Mouse (Mus musculus): ENCODE measurements around the gene Cab39. TPM values are rescaled to one million over a fixed set of nuclear protein-coding genes. Genes with fewer than 3 reads are reported as not detected.

The Cab39 gene
- 113 and 114 TPM in 2 replicates for total RNA-seq (2021)
- long read RNA-seq, transcript Cab39-202 (9 exons, 3,805 nt): major isoform, 138 of 163 reads
- long read RNA-seq, partial matches to known transcripts: 12 of 163 reads
- long read RNA-seq, other reads (novel, unspliced or antisense): 12 of 163 reads

DNA sequence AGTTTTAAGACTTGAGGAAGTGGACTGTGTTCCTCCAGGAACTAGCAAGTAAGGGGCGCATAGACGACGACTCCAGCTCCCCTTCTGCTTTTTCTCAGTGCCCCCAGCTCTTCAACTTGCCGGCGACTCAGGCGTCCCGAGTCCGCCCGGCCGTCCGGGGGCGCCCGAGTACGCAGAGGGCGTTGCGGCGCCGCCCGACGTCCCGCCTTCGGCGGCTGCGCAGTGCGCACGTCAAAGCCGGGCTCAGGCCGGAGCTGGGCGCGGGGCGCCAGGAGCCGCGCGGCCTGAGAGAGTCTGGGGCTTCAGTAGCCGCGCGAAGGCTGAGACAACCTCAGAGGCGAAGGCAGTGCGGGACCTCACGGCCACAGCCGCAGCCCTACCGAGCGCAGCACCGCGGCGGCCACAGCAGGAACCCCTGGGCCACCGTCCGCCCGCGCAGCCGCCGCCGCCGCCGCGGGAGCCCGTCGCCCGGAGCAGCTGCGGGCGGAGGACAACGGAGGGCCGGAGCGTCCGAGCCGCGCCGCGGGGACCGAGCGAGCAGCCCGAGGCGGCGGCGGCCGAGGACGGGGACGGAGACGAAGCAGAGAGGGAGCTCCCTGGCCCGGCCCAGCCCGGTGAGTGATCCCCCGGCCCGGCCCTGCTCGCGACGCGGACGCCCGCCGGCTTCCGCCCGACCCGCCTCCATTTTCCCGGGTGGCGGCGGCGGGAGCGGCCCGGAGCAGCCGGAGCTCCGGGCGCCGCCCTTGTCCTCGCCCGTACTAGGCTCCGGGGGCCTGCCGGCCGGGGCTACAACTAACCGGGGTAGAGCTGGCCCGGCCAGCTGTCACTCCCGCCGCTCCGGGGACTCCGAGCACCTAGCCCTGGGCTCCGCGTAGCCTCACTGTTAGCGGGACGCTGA is at the start of gene Cab39:
TSS of gene Cab39 (plus strand) at position 234 of the 898 bp plus-strand sequence.
- DNase-seq: peak; percentile 92

DNA sequence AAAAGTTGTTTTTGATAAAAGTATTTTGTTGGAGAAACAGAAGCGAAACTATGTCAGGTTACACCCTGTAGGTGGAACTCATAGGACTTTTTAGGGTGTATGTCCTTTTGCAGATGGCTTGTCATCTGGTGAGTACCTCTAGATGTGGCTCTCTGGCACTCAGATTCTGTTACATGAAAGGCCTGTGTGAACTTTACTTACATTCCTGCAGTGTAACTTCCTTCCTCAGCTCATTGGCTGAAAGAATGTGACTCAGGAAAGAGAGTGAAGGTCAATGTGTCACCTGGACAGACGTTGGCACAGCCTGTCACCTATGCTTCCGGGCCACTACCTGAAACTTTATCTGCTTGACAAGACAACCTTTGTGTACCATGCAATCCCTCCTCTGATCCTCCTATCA is 48.7 kb upstream of the Cab39 start:
- no peak for DNase-seq

DNA sequence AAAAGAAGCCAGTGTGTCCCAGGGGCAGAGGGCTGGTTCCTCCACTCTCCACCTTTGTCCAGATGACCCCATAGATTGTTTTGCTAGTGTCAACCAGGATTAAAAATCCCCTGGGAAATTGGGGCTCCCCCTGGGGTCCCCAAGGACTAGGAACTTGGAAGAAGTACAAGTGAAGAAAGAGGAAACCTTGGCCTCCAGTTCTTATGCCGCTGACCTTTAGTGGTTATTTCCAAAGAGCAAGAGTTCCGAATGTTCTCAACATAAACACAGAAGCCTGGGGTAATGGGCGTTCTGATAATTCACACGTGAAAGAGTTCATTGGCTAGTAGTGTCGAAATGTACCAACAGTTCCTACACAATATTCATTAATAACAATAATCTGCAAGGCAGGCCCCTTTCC is 46.7 kb upstream of the Cab39 start:
- no peak for DNase-seq

DNA sequence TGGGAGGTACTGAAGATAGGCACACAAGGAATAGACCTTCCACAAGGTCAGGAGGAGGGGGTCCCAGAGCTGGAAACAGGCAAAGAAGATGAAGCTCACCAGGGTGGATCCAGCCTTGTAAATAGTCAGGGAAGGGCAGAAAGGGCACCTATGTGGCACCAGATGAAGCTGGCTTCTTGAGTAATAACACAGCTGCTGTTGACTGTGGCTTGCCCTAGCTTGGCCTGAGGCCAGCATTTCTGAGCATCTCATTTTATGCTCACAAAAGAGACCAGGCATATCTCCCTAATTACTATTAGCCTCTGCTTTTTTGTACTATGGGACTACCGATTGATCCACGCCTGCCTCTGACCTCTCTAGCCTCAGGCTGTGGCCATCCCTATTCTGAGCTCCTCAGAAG is 43.4 kb upstream of the Cab39 start:
- no peak for DNase-seq

DNA sequence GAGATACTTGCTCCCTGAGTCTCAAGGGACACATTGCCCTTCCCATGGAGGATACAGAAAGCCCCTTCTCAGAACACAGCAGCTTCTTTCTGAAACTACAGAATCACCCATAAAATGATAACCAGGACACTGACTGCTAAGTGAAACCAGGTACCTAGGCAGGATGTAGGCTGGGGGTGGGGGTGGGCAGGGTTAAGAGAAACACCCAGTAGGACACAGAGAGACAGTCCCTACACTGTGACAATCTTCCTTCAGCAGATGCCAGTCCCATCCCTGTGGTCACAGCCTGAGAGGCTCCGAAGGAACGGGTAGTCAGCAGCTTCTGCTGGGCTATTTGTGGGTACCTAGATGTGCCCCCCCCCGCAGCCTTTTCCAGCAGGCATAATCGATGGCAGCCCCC is 42.6 kb upstream of the Cab39 start:
- DNase-seq: no peak

DNA sequence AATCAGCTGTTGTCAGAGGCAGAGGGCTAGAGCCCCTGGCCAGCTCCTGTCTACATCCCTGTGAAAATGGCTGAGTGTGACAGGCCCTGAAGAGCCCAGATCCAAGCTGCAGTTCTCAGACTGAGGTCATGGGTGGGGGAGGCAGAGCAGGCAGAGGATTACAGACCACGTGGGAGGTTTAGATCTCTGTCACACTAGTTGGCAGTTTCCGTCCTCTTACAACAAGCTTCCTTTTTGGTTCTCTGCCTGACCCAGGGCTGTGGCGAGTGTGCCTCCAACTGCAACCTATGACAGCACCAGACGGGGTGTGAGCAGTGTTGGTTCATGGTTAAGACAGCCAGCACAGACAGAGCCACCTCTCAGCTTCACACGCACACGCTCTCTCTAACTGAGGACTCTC is 41.7 kb upstream of the Cab39 start:
- DNase-seq: peak; percentile 31

DNA sequence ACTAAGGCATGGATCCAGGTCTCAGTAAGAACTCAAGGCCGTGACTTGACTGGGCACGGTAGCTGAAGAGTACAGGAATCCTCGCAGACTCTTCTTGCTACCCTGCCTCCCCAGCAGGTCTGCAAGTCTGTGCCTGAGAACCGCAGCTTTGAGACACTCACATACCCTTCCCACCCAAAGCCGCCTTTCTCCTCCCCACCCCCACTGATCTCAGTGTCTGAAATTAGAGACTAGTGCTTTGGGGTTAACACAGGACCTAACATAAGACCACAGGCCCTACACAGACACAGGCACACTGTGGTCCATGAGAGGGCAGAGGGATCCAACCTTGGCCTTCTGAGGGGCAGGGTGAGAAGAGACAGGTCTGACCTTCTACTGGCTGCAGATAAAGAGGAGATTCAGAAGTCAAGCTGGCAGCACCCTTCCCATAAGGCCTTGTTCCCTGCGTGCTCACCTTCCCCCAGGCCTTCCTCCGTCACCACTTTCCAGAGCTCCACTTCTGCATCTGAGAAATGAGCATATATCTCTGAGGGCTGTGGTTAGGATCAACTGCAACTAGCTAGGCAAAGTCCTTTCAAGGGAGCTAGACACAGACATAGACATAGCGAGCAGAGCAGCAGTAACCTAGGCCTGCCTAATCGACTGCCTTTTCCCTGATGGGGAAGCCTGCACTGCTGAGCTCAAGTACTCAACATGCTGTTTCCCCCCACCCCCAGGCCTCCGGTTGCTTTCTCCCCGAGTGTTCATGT is 41.1 kb upstream of the Cab39 start:
- DNase-seq: no peak

DNA sequence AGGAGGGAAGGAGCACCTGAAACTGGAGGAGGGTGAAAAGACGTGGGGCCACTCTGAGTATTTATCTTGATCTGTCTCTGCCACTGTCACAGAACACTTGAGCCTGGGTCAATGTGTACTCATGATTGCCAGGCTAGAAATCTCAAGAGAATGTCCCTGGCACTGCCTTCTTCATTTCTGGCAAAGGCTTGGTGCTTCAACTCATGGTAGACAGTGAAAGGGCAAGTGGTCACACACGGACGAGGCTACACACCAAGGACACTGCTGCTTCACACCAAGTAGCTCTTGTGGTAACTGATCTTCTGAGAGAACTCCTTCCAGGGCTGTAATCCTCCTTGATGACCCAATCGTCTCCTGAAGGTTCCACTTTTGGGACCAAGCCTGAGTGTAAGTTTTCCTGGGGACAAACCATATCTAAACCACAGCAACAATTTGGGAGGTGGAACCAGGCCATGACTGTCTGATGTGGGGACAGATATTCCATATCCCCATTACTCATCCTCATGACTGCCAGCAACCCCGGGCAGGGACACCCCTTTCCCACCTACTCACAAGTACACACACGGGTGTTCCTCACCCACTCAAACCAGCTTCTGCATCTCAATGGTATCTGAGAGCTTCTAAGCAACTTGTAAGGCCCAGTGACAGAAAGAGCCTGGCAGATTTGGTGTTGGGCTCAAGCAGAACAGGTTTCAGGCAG is 35.6 kb upstream of the Cab39 start:
- no peak for DNase-seq

DNA sequence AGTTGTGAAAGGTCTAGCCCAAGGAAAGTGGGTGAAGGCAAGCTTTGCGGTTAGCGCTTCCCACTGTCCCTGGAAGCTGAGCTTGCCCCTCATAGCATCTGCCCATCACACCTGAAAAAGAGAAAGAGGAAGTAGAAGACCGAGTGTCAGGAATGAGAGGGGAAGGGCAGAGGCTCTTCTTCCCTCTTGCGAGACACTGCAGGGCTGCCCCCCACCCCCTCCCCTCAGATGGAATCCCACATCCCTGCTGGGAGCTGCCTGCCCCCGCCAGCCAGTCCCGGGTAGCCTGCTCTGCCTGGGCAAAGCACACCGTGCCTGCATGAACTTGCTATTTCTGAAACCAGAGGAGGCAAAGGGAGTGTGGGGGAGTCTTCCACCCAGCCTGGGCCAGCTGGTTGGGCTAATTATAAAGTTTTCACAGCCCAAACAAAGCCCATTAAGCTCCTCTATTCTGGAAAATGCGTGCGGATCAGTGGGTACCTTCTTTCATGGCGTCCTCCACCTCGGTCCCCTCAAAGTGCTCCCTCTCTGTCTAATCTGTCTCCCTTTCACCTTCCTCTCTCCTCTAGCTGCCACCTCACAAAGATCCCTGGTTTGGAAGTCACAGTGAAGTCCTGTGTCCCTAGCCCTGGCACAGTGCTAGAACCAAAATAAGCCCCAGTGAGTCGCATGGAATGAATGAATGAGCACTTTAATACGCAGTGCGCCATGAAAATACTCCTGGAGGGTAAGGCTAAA is 34.8 kb upstream of the Cab39 start:
- DNase-seq: no peak

DNA sequence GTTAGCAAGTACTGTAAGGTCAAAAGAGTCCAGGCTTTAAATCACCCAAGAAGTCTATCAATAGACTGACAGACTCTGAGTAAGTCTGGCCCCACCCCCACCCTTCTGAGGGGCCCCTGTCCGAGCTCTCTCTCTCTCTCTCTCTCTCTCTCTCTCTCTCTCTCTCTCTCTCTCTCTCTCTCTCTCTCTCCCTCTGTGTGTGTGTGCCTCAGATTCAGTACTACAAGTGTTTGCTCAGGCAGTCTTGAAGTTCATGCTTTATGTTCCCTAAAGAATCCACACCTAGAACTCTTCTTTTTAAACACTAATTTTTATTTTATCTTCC is 34.3 kb upstream of the Cab39 start:
- DNase-seq: no peak

DNA sequence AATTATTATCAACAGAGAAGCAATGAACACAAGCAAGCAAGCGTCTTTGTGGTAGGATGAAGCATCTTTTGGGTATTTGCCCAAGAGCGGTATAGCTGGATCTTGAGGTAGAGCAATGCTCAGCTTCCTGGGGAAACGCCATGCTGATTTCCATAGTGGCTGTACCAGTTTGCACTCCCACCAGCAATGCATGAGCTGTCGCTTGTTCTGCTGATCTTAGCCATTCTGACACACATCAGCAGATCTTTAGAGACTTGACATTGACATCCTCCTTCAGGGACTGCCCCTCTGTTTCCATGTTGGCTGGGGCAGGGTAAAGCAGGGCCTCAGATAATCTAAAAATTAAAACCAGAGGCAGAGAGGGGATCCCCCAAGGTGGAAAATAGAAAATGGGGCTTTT is 31.6 kb upstream of the Cab39 start:
- no peak for DNase-seq

DNA sequence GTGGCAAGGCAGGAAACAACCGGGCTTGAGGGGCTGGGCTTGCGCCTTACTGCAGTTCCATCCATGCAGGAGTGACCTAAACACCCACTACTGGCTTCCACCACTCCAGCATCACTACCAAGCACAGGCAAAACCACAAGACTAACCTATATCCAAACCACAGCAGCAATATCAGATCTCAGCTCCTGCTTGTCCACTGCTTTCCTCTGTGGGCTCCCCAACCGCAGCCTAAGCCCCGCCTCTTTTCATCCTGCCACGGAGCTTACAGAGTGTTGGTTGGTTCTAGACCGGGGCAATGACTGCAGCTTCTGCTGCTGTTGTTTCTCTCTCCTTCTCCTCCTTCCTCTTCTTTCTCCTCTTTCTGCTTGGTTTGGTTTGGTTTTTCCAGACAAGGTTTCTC is 29.9 kb upstream of the Cab39 start:
- DNase-seq: no peak

DNA sequence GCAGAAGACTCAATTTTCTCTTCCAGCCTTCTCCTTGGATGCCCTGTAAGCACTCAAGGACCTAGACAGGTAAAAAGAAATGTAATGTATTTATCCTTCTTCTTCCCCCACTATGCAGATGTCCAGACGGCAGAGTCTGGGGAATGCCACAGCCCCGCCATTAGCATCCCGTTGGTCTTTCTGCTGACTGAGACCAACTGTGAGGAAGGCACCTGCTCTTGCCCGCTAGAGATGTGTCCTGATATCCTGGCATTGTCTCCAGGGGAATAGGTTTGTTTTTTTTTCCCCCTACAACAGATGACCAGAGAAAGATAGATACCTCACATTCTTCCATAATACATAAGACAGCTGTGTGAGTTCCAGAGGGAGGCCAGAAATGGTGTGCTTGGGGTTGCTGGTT is 28.9 kb upstream of the Cab39 start:
- no peak for DNase-seq

DNA sequence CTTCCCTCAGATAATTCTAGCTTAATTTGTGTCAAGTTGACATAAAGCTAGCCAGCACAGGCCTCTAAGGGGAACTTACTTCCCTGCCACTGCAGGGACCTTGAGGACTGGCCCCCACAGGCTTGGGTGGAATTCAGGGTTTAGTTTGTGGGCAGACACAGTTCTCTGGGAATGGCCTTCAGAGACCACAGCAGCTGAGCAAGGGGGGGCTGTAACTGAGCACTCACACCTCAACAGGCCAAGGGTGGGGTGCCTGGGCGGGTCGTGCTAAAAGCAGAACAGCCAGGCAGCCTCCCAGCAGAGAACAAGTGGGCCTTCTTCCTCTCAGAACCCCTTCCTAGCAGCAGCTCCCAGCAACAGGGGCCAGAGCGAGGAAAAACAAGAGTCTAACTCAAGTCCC is 27.1 kb upstream of the Cab39 start:
- no peak for DNase-seq

DNA sequence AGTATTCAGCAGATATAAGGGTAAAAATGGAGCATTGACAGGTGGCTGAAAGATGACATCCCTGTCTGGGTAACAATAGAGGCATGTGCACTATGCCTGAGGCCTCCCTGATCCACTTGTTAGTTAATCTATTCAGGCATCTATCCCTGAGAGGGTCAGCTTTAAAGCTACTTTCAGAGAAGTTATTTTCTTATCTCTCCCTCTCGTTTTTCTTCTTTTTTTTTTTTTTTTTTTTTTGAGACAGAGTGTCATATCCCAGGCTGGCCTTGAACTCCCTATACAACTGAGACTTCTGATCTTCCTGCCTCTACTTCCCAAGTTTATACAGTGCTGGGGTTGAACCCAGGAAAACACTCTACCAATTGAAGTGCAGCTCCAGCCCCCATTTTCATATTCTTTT is 25.5 kb upstream of the Cab39 start:
- DNase-seq: no peak

DNA sequence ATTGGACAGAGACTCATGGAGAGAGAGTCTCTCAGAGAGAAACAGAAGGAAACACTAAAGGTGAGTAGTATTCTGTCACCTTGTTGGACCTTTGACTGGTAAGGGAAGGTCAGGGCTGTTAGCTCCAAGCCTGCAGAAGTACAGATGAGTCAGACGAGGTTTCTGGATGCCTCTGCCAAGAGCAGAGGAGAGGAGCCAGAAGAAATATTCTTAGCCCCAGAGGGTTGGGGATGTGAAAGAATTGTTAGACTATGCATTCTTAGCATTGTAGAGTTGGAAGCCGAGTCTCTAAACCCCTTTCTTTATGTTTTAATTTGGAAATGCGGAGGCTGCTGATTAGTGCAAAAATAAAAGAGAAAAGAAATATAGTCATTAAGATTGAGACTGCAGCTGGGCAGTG is 21.3 kb upstream of the Cab39 start:
- no peak for DNase-seq

DNA sequence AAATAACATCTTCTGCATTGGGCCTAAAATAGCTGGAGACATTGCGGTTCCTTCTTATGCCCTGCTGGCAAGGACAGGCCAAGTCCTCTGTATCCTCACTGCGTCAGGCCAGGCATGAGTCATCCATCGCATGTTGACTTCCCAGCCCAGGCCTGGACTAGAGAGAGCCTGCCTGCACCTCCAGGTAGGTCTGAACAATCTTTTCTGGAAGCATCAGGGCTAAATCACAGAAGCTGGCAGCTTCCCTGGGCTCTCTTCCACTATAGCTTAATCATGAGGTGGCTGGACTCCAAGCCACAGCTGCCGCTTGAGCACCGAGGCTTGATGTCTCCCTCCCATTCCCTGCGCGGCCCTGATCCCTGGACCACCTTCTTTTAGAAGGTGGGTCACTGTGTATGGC is 18.1 kb upstream of the Cab39 start:
- peak; percentile 53 for DNase-seq

DNA sequence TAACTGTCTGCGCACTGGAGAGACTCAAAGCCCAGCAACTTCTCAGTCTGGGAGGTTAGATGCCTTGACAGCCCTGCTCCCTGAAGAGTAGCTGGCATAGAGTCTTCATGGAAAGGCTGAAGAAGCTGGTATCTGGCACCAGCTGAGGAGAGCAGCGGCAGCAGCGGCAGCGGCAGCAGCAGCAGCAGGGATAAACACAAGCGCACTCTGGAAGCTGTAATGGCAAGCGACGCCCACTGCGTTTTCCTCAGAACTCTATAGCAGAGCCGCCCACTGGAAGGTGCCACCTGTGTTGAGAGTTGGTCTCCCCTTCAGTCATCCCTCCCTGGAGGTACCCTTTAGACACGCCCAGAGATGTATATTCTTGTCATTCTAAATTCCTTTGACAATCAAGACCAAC is 17.1 kb upstream of the Cab39 start:
- no peak for DNase-seq

DNA sequence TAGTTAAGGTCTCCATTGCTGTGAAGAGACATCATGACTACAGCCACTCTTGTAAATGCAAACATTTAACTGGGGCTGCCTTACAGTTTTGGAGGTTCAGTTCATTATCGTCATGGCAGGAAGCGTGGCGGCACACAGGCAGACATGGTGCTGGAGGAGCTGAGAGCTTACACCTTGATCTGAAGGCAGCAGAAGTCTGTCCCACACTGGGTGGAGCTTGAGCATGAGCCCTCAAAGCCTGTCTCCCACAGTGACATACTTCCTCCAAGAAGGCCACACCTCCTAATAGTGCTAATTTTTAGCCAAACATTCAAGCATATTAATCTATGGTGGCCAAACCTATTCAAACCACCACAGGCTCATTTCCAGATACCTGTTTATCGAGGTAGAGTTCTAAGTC is 14.8 kb upstream of the Cab39 start, which contains the start of gene A630001G21Rik:
TSS of gene A630001G21Rik (minus strand) at position 208 of the 400 bp plus-strand sequence.
- DNase-seq: no peak

DNA sequence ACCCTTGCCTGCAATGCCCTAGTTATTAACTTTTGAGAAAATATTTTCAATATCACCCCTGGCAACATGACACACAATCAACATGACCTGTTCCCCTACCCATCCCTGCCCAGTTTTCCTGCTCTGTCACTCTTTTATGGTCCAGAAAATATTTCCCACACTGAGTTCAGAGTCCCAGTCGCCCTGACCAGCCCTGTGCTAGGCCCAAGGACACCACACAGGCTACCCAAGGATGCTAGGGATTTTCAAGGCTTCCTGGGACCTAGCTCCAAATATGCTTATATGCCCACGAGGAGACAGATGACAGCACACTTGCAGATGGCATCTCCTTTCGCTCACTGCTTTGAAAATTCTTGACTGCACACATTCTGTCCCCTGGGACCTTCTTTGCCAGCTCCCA is 14.2 kb upstream of the Cab39 start:
- DNase-seq: no peak

DNA sequence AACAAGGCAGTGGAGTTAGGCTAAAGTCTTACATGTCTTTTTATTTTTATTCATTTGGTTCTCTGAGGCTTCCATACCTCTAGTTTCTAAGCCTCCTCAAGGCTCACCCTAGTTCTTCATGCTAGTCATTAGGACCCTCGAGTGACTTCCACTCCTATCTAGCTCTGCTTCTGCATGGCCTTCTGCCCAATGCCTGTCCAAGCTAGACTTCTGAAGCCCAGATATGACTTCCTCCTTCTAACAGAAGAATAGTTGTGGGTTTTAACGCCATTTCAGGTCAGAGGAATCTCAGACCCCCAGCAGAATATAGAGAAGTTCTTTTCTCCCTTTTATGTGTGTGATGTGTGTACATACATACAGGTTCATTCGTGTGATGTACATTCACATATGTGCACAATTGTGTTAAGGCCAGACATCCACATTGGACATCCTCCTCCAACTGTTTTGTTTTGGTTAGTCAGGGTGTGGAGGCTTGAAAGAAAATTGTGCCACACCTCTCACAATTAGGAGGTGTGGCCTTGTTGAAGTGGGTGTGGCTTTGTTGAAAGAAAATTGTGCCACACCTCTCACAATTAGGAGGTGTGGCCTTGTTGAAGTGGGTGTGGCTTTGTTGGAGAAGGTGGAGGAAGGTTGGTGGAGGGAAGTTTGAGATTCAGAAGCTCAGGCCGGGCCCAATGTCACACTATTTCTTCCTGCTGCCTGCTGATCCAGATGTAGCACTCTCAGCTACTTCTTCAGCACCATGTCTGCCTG is 13.6 kb upstream of the Cab39 start:
- no peak for DNase-seq

Data from adrenal gland, postnatal 25 days (tissue).